Mouse (Mus musculus) adipocyte (in vitro differentiated cells): ENCODE results near the gene Mindy4.

Experiments
- DNase-seq: peaks from one replicate; pipeline ENCODE4 v3.0.0-alpha.2; 2016; ENCODE audit warnings: low spot score

The Mindy4 gene

GRCm38 (mm10) chr6:55367126-55367525 lies 163.9 kb downstream of the Mindy4 start:
- DNase-seq = no peak
